Mouse (Mus musculus): ENCODE measurements around the gene Prss48.
A peak's percentile ranks its signal among the peaks of the same experiment; 100 is the strongest.
"Not testable (repeated sequence)": the region's sequence is repeated elsewhere in the genome, so short reads cannot be mapped to it uniquely, and the experiment has no call there.

The Prss48 gene

GRCm38 (mm10) chr3:86001271-86001670 lies 1.0 kb downstream of the Prss48 start:
- no peak for DNase-seq

GRCm38 (mm10) chr3:85994645-85995044 lies 7.6 kb downstream of the Prss48 start:
- no peak for DNase-seq

GRCm38 (mm10) chr3:85993744-85994143 lies 8.5 kb downstream of the Prss48 start:
- DNase-seq, result no peak

GRCm38 (mm10) chr3:85991802-85992156 lies 10.5 kb downstream of the Prss48 start:
- no peak for DNase-seq

GRCm38 (mm10) chr3:85991140-85991801 lies 11.0 kb downstream of the Prss48 start:
- no peak for DNase-seq

GRCm38 (mm10) chr3:85987225-85987624 lies 15.1 kb downstream of the Prss48 start:
- no peak for DNase-seq

GRCm38 (mm10) chr3:85984537-85984936 lies 17.8 kb downstream of the Prss48 start:
- no peak for DNase-seq

- DNase-seq, result not testable (repeated sequence)
Measured at GRCm38 (mm10) chr3:85981761-85982160, 20.5 kb downstream of the Prss48 start.

GRCm38 (mm10) chr3:85980036-85980435 lies 22.3 kb downstream of the Prss48 start:
- DNase-seq, result no peak

GRCm38 (mm10) chr3:85974451-85974850 lies 27.8 kb downstream of the Prss48 start:
- peak; percentile 18 to 25 for DNase-seq

- no peak for DNase-seq
Measured at GRCm38 (mm10) chr3:85973376-85974140, 28.7 kb downstream of the Prss48 start.

- peak; percentile 11 to 35 for DNase-seq
Measured at GRCm38 (mm10) chr3:85971599-85971975, 30.7 kb downstream of the Prss48 start.

GRCm38 (mm10) chr3:85970742-85971598 lies 31.3 kb downstream of the Prss48 start, which contains the start of gene Sh3d19:
TSS of gene Sh3d19 (plus strand) at chr3:85971109.
- DNase-seq, result peak; percentile 64 to 73

- DNase-seq, result no peak
Measured at GRCm38 (mm10) chr3:85969040-85969439, 33.3 kb downstream of the Prss48 start.

- DNase-seq, result no peak
Measured at GRCm38 (mm10) chr3:85965479-85965878, 36.8 kb downstream of the Prss48 start.

- DNase-seq, result no peak
Measured at GRCm38 (mm10) chr3:85961134-85961533, 41.2 kb downstream of the Prss48 start.

- DNase-seq, result no peak
Measured at GRCm38 (mm10) chr3:85959669-85960068, 42.6 kb downstream of the Prss48 start.

- no peak for DNase-seq
Measured at GRCm38 (mm10) chr3:85955704-85956103, 46.6 kb downstream of the Prss48 start.

GRCm38 (mm10) chr3:85955269-85955668 lies 47.0 kb downstream of the Prss48 start:
- DNase-seq, result no peak

GRCm38 (mm10) chr3:85952696-85953283 lies 49.5 kb downstream of the Prss48 start:
- DNase-seq, result no peak

- DNase-seq, result no peak
Measured at GRCm38 (mm10) chr3:85950914-85951313, 51.4 kb downstream of the Prss48 start.
